Mouse (Mus musculus) lung, embryonic 14.5 days (tissue): ENCODE data around the gene Svop. TPM values are rescaled to one million over a fixed set of nuclear protein-coding genes. Genes with fewer than 3 reads are reported as not detected.

Source experiments
- ATAC-seq: fragments of 200-750 bp; cut with Nextera tagmentation; 2 replicates; pipeline ENCODE4 v1.8.0; 2017; ENCODE audit warnings: mild to moderate bottlenecking, moderate TSS enrichment, moderate library complexity; ENCODE audit not compliant: insufficient read depth
- DNase-seq: peaks from one replicate; pipeline ENCODE4 v3.0.0-alpha.2; 2015
- H3K27ac ChIP-seq: fragments of 300-500 bp; sonication (generic); 2 replicates; pipeline ENCODE4 v1.5.1; 2014; ENCODE audit warnings: low read depth, mild to moderate bottlenecking, moderate library complexity
- H3K27me3 ChIP-seq: fragments of 300-500 bp; sonication (generic); 2 replicates; pipeline ENCODE4 v1.6.1; 2014; ENCODE audit warnings: low read length, control low read depth; ENCODE audit not compliant: insufficient read depth
- H3K36me3 ChIP-seq: fragments of 300-500 bp; sonication (generic); 2 replicates; pipeline ENCODE4 v1.6.1; 2014; ENCODE audit warnings: control low read depth; ENCODE audit not compliant: insufficient read depth
- H3K4me1 ChIP-seq: fragments of 300-500 bp; sonication (generic); 2 replicates; pipeline ENCODE4 v1.6.1; 2014; ENCODE audit warnings: antibody characterized with exemption, control low read depth; ENCODE audit not compliant: insufficient read depth
- H3K4me2 ChIP-seq: fragments of 300-500 bp; sonication (generic); 2 replicates; pipeline ENCODE4 v1.6.1; 2014; ENCODE audit warnings: mild to moderate bottlenecking
- H3K4me3 ChIP-seq: fragments of 300-500 bp; sonication (generic); 2 replicates; pipeline ENCODE4 v1.5.1; 2014; ENCODE audit warnings: low read depth, low read length
- H3K9ac ChIP-seq: fragments of 300-500 bp; sonication (generic); 2 replicates; pipeline ENCODE4 v1.6.1; 2014
- H3K9me3 ChIP-seq: fragments of 300-500 bp; sonication (generic); 2 replicates; pipeline ENCODE4 v1.6.1; 2016; ENCODE audit warnings: low read depth, low read length, control low read depth
- CTCF ChIP-seq: IDR thresholded peaks from 2 replicates; pipeline ENCODE4 v1.5.1; 2016; ENCODE audit warnings: antibody characterized with exemption, low read depth
- WGBS: fragments of 180-500 bp; shearing (Covaris S2); extraction: QIAGEN DNeasy Blood & Tissue Kit; methylation state at CpG from one replicate; pipeline ENCODE4 v1.1.7; 2014; 5-methylcytosine and 5-hydroxymethylcytosine counted together
- polyA plus RNA-seq: library from polyadenylated mRNA; unstranded; fragments of >200 nt; fragmentation: Nextera tagmentation; extraction: Ambion mirVana; gene quantifications from 2 replicates; pipeline ENCODE4 v1.2.1, GENCODE M21; 2014

The Svop gene
- polyA plus RNA-seq, 1 experiment from 2014 or later = 0.22 TPM

- Histone ChIP-seq H3K27me3 (no peaks in the 10 kb centered on the region), H3K9me3 (no peaks in the 10 kb centered on the region), H3K27ac (no peak overlapping the region), H3K4me2 (no peak overlapping the region), H3K36me3 (no peaks in the 10 kb centered on the region), H3K9ac (no peak overlapping the region), H3K4me1 (no peaks in the 10 kb centered on the region), H3K4me3 (no peak overlapping the region)
- WGBS = 53% methylated on average over 3 of the region's 3 CpGs
- DNase-seq (no peak), ATAC-seq (no peak)
- TF ChIP-seq CTCF = no peak
Measured at GRCm38 (mm10) chr5:114046151-114046550, 45.2 kb downstream of the Svop start.

- Histone ChIP-seq H3K4me1 (no peaks in the 10 kb centered on the region), H3K9ac (no peak overlapping the region), H3K4me3 (no peak overlapping the region), H3K27me3 (no peaks in the 10 kb centered on the region), H3K27ac (no peak overlapping the region), H3K4me2 (no peak overlapping the region), H3K36me3 (no peaks in the 10 kb centered on the region), H3K9me3 (no peaks in the 10 kb centered on the region)
- WGBS = 66% methylated on average over 1 of the region's 1 CpGs
- TF ChIP-seq CTCF = peak; percentile 67
- peak; percentile 66 for DNase-seq
- ATAC-seq = no peak
Measured at GRCm38 (mm10) chr5:114045134-114045533, 46.2 kb downstream of the Svop start.

- H3K9ac ChIP-seq = no peak overlapping the region
- no peak for ATAC-seq
- H3K36me3 ChIP-seq = no peaks in the 10 kb centered on the region
- WGBS = 65% methylated on average over 4 of the region's 4 CpGs
- DNase-seq = no peak
- no peaks in the 10 kb centered on the region for H3K4me1 ChIP-seq
- H3K27ac ChIP-seq = no peak overlapping the region
- no peak overlapping the region for H3K4me3 ChIP-seq
- no peaks in the 10 kb centered on the region for H3K27me3 ChIP-seq
- no peak for TF ChIP-seq CTCF
- no peak overlapping the region for H3K4me2 ChIP-seq
- H3K9me3 ChIP-seq = no peaks in the 10 kb centered on the region
Measured at GRCm38 (mm10) chr5:114043800-114044199, 47.6 kb downstream of the Svop start.

- Histone ChIP-seq H3K9ac (no peak overlapping the region), H3K4me1 (no peaks in the 10 kb centered on the region), H3K9me3 (no peaks in the 10 kb centered on the region), H3K4me3 (no peak overlapping the region), H3K27ac (no peak overlapping the region), H3K36me3 (no peaks in the 10 kb centered on the region), H3K4me2 (0 out of 2 replicates have a peak overlapping the region, but pooled peaks have one; percentile 30), H3K27me3 (no peaks in the 10 kb centered on the region)
- ATAC-seq (peak; percentile 82), DNase-seq (peak; percentile 70)
- 12% methylated on average over 15 of the region's 15 CpGs for WGBS
- TF ChIP-seq CTCF = no peak; the same call in 1 of the 2 replicates
Measured at GRCm38 (mm10) chr5:114041327-114041930, 49.9 kb downstream of the Svop start.

- WGBS = 69% methylated on average over 1 of the region's 1 CpGs
- ATAC-seq = no peak
- DNase-seq = no peak
Measured at GRCm38 (mm10) chr5:114040911-114041310, 50.5 kb downstream of the Svop start.

GRCm38 (mm10) chr5:114040508-114040907 is 50.9 kb downstream of the Svop start:
- DNase-seq = no peak
- ATAC-seq = no peak
- H3K36me3 ChIP-seq = no peaks in the 10 kb centered on the region
- no peak overlapping the region for H3K27ac ChIP-seq
- no peak overlapping the region for H3K4me3 ChIP-seq
- WGBS = 28% methylated on average over 8 of the region's 8 CpGs
- H3K9me3 ChIP-seq = no peaks in the 10 kb centered on the region
- H3K4me1 ChIP-seq = no peaks in the 10 kb centered on the region
- no peak for TF ChIP-seq CTCF
- no peak overlapping the region for H3K4me2 ChIP-seq
- no peaks in the 10 kb centered on the region for H3K27me3 ChIP-seq
- H3K9ac ChIP-seq = no peak overlapping the region

More at GRCm38 (mm10) chr5:114040911-114041310, 50.5 kb downstream of the Svop start:
- no peaks in the 10 kb centered on the region for H3K36me3 ChIP-seq
- no peaks in the 10 kb centered on the region for H3K4me1 ChIP-seq
- H3K4me2 ChIP-seq = no peak overlapping the region
- no peak overlapping the region for H3K27ac ChIP-seq
- no peak overlapping the region for H3K4me3 ChIP-seq
- TF ChIP-seq CTCF = no peak
- no peak overlapping the region for H3K9ac ChIP-seq
- no peaks in the 10 kb centered on the region for H3K9me3 ChIP-seq
- H3K27me3 ChIP-seq = no peaks in the 10 kb centered on the region

GRCm38 (mm10) chr5:114035111-114035510 is 56.3 kb downstream of the Svop start:
- DNase-seq = no peak
- WGBS = 69% methylated on average over 10 of the region's 10 CpGs
- Histone ChIP-seq H3K4me3 (no peak overlapping the region), H3K36me3 (no peaks in the 10 kb centered on the region), H3K4me1 (no peaks in the 10 kb centered on the region), H3K9ac (no peak overlapping the region), H3K9me3 (no peaks in the 10 kb centered on the region), H3K27me3 (no peaks in the 10 kb centered on the region), H3K4me2 (no peak overlapping the region), H3K27ac (no peak overlapping the region)
- TF ChIP-seq CTCF = no peak
- ATAC-seq = no peak
